Mouse (Mus musculus) heart, embryonic 11.5 days (tissue): Measurements from ENCODE around the gene Ppp3cb. TPM values are rescaled to one million over a fixed set of nuclear protein-coding genes. Genes with fewer than 3 reads are reported as not detected.

Source experiments
- polyA plus RNA-seq: library from polyadenylated mRNA; unstranded; fragments of >200 nt; fragmentation: Nextera tagmentation; extraction: Ambion mirVana; gene quantifications from 2 replicates; pipeline ENCODE4 v1.2.1, GENCODE M21; 2014

The Ppp3cb gene
- polyA plus RNA-seq, 1 experiment from 2014 or later = 46.8 TPM

Other genes with a start within 250 kb of the Ppp3cb start
- 39.6 and 43.7 TPM in 2 replicates for gene Ecd, start 198.5 kb downstream of the Ppp3cb start, polyA plus RNA-seq
- gene Fam149b, start 198.4 kb downstream of the Ppp3cb start, polyA plus RNA-seq = 27.5 and 33.2 TPM in 2 replicates
- gene Dnajc9, start 157.7 kb downstream of the Ppp3cb start, polyA plus RNA-seq = 76.4 and 104 TPM in 2 replicates
- 93.3 and 97.9 TPM in 2 replicates for gene Mrps16, start 152.9 kb downstream of the Ppp3cb start, polyA plus RNA-seq
- gene Cfap70, start 94.3 kb downstream of the Ppp3cb start, polyA plus RNA-seq = 0.21 TPM in 1 of 2 replicates, not detected in the other
- 38.1 and 42.5 TPM in 2 replicates for gene Anxa7, start 66.4 kb downstream of the Ppp3cb start, polyA plus RNA-seq
- 0.62 and 1.1 TPM in 2 replicates for gene Mss51, start 49.7 kb downstream of the Ppp3cb start, polyA plus RNA-seq
- gene Usp54, start 94.5 kb upstream of the Ppp3cb start, polyA plus RNA-seq = 5.4 and 7.2 TPM in 2 replicates
- 23.6 and 28.0 TPM in 2 replicates for gene Myoz1, start 110.0 kb upstream of the Ppp3cb start, polyA plus RNA-seq
- 106 and 127 TPM in 2 replicates for gene Synpo2l, start 121.8 kb upstream of the Ppp3cb start, polyA plus RNA-seq
- gene Sec24c, start 127.7 kb upstream of the Ppp3cb start, polyA plus RNA-seq = 78.1 and 84.6 TPM in 2 replicates
- gene Fut11, start 148.4 kb upstream of the Ppp3cb start, polyA plus RNA-seq = 13.4 and 18.8 TPM in 2 replicates
- gene Chchd1, start 156.4 kb upstream of the Ppp3cb start, polyA plus RNA-seq = 221 and 230 TPM in 2 replicates
- 23.4 and 24.1 TPM in 2 replicates for gene Zswim8, start 161.0 kb upstream of the Ppp3cb start, polyA plus RNA-seq
- 18.7 and 19.1 TPM in 2 replicates for gene Ndst2, start 188.0 kb upstream of the Ppp3cb start, polyA plus RNA-seq
- 61.8 and 65.6 TPM in 2 replicates for gene Camk2g, start 247.5 kb upstream of the Ppp3cb start, polyA plus RNA-seq